Mouse (Mus musculus) thymus, postnatal 36 days (tissue): Measurements from ENCODE around the gene Mdfic.
A peak's percentile ranks its signal among the peaks of the same experiment; 100 is the strongest.

ENCODE experiments used
- DNase-seq, 2 experiments: peaks; one replicate each; pipeline ENCODE4 v3.0.0; 2022; ENCODE audit warnings: mixed read lengths in 2 of 2

Mdfic gene

DNA sequence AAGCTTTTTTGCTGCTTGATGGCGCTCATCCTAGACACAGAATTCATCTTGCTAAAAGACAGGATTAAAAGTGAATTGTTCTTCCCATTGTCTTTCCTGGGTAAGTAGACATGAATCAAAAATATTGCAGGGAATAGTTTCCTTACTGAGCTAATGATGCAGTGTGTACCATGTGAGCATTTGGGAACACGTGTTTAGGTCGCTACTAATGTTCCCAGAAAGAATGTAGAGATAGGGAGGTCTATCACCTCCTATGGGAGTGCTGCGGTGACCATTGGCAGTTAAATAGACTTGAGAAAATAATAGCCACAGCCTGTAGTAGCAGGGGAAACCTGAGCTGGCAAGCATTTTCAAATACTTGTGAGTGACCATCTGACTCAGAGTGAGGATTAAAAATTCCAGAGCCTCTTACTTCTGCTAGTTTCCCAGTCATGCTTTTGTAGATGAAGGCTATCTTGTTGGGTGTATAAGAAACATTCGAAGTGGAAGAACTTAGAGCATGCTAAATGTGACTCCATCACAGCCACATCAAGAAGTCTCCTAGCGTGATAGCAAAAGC, 22.2 kb downstream of the Mdfic start:
- DNase-seq, result no peak

DNA sequence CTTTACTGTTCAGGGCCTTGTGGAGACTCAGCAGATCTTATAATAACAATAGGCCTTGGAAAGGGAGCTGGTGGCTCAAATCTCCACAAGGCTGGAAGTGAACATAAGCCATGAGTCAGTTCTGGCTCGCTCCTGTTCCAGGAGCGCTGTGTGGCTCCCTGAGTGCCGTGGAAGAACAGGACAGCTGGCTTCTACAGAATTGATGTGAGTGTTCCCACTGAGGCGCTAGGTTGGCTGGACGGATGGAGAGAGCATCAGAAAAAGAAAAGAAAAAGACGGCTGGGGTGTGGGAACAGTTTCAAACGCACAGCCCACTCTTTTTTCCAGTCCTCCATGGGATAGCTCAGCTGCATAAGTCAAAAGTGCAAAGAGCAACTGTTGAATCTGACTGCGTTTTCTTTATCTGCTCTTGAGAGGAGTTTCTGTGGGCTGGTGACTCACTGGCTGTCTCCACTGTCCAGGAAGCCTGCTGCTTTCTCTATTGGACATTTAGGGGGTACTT, 22.9 kb downstream of the Mdfic start:
- DNase-seq, result no peak

DNA sequence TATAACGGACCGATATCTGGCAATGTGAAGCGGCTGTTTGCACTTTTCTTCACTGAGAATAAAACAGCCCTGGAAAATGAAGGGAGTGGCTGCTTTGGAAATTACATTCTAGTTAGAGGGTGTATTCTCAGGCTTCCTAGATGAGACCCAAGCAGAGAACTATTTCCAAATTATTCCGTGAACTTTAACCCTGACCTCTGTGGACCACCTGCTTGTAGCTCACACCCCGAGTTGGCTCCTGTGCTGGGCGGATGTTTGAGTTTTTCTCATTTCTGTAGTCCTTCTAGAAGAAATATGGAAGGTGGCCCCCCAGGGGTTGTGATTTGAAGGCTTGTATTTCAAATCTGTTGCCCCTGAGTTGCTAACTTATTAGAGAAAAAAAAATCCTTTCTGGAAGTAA, 23.3 kb downstream of the Mdfic start:
- DNase-seq, result no peak

DNA sequence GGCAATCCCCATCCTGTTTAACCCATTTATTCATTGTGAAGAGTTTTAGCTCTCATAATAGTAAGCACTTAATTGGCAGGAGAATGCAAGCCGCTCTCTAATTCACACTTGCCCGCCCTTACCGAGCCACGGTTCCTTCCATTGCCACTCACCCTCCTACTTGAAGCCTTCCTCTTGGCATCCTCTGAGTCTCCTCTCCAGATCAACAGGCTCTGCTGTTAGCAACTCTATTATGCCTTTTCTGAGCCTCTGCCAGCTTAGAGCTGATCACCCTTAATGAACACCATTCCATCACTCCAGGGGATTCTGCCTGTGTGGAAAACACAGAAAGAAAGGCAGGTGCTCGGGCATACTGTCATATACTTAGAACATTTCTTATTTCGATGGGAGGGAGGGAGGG, 24.9 kb downstream of the Mdfic start:
- no peak for DNase-seq

DNA sequence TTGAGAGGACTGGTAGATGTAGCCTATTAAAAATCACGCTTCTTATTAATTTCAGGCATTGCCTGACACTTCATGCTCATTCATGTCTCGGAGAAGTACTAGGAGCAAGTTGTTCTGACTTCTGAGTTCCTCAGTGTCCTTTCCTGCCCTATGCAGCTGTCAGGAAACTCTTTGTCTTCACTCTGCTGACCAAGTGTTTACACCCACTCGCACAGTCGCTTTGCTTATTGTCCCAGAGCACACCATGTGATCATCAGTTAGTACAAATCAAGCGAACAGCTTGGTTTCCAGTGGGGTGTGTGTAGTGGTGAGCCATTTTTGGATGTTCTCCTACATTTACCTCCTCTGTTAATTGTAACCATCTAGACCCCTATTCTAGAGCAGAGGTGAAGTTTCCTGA, 25.4 kb downstream of the Mdfic start:
- DNase-seq, result no peak

DNA sequence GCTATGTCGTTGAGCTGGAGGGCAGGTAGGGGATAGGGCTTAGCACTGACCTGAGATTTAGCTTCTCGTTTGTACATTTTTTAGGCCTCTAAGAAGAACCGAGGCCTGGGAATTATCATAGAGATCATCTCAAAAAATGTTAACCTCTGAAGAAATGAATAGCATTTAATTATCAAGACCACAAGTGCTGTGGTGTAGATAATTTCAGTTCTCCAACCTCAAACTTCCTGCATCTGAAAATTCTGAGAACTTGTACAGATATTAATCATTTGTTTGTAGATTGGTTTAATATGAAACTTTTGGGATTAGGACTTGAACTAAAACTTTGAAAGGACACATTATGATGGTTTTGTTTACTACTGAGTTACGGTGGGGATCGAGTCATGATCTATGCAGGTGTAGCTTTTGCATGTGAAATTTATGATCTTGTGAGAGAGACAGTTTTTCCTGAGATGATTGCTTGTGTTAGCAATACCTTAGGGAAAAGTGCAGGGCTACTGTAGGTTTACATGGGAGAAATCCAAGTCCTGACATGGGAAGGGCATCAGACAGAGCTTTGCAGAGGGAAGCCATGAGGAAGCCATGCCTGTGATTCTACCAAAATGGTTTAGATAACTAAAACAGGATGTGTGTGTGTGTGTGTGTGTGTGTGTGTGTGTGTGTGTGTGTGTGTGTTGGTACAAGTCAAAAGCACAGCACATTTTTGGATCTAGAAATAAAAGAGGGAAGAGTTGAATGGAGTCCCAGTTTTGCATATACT, 27.1 kb downstream of the Mdfic start:
- DNase-seq, result peak; percentile 9 to 16

DNA sequence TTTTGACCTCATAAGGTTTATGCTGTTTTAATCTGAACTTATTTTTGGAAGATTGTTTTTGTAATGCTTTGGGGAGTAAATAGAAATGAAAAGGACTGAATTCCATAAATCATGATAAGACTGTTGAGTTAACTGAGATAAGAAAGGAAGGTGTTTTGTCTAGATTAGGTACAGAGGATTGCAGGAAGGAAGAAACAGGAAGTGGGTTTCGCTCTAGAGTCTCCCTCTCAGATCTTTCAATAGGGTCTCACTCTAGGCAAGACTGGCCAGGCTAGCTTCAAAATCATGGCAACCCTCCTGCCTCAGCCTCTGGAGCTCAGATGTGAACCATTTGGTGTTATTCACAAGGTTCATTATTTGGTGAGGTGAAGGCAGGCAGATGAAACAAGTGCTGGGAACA, 27.8 kb downstream of the Mdfic start:
- DNase-seq, result peak; percentile 6 to 9

DNA sequence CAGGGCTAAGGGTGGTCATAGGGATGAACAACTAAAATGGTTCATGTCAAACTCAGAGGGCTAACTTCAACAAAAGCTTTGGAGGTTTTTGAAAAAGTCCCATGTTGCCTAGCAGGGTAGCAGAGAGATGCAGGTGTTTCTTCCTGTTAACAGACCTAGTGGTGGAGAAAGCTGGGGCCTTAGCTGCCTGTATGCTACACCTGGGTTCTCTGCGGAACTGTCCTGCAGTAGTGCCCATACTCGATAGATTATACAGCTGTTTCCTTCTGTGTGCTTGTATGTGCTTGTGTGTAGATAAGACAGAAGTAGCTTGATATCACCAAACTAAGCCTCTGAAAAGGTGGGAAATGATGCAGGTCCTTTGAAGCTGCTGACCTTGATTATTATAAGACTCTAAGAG, 28.5 kb downstream of the Mdfic start:
- peak; percentile 10 to 52 for DNase-seq

DNA sequence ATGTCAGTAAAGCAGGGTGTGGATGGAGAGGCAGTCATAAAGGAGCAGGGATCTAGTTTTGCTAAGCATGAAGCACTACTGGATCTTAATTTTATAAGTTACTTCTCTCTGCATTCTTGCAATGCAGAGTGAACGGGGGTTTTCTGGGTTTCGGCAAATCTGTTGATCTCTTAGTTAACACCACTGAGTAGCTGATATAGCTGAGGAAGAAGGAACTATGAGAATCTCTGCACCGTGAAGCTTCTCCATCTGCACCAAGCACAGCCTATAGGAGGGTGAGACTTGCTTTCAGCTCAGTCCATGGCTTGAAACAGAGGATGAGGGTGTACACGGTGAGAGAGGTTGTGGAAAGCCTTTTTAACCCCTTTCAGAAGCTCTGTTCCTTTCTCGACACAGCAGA, 29.6 kb downstream of the Mdfic start:
- no peak for DNase-seq

DNA sequence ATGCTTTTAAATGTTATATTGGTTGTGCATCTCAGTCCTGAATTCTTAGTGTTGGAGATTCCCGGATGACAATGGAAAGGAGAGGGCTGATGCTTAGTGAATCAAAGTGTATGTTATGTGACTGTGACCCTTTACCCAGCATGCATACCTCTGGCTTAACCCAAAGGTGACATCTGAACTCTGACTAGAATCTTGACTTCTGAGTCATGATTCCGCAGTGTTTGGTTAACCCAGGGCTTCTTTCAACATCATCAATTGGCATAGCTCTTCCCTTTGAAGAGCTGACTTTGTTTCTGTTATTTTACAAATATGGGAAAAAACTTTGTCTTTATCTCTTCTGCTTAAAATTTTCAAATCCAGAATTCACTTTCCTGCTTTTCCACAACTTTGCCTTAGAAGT, 30.9 kb downstream of the Mdfic start:
- no peak for DNase-seq

DNA sequence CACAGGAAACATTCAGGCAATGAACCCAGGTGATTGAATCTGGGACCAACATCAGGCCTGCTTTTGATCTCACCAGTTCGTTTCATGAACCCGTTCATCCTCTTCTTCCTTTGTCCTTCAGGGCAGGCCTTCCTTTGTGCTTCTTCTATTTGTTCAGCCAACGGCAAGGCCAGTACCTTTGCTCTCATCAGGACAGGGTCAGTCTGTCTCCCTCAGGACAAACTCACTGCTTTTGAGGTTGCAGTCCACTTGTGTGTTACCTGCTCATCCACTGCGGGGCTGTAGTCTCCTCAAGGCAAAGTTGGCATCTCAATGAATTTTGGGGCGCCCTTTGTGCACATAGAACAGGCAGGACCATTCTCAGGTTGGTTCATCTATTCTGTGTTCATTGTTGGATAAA, 31.7 kb downstream of the Mdfic start:
- no peak for DNase-seq

DNA sequence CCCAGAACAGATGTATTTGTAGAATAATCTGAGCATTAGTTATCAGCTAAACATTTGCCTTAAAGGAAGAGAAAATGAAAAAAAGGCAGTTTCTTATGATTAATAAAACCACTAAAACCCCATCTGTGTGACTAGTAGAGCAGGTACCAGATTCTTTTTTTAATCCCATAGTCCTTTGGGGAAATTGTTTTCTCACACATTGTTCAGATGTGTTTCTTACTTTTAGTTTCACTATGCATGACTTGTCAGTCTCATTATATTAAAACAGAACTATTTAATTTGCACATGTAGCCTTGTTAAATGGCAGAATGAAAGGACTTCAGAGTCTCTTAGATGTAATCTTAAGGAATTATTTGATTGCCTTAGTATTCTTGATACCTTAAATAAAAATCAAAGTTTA, 32.7 kb downstream of the Mdfic start:
- no peak for DNase-seq

DNA sequence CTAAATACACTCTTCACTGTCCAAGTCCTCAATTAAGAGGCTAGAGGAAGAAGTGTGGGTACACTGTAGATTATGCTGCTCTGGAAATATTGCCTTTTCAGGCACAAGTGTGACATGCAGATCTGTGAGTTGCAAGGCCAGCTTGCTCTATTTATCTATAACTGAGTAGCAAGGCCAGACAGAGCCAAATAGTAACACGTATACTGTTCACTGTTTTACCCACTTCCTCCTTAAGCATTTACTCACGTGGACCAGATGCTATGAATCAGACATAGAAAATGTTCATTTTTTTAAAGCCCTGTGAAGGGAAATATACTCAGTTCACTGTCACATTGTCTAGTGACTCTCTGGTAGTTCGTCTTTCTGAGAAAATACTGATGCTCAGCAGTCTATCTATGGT, 37.9 kb downstream of the Mdfic start:
- no peak for DNase-seq

DNA sequence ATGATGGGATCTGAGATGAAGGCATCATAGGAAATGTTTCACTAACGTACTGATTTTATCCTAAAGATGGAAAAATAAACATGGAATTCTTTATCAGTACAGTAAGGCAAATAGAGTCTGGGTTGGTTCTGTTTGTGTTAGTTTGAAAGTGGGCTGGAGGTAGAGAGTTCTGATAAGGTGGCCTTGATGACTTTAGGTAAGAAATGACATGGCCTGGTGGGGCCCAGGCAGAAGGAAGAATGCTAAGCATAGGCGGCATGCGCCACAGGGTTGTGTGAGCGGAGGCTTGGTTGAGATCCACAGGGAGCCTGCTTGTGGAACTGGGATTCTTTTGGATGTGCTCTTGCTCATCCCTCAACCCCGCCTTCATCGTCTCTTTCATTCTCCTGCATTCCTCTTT, 40.3 kb downstream of the Mdfic start:
- DNase-seq, result no peak

DNA sequence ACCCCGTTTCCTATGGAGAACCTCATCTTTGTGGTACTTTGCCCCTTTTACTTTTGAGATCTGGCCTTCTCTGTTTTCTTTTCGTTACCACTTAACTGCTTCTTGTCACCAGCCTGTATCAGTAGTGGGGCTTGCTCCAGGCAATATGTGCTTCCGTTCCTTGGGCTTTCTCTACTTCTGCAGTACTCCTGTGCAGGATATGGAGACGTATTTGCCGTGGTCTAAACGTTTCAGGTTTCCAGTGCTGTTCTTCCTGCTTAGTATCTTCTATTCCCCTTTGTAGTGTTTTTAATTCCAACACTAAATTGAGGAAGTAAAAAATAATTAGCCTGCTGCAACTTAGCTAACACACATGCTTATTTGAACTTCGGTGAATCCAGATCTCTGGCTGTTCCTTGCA, 43.6 kb downstream of the Mdfic start:
- DNase-seq, result no peak

DNA sequence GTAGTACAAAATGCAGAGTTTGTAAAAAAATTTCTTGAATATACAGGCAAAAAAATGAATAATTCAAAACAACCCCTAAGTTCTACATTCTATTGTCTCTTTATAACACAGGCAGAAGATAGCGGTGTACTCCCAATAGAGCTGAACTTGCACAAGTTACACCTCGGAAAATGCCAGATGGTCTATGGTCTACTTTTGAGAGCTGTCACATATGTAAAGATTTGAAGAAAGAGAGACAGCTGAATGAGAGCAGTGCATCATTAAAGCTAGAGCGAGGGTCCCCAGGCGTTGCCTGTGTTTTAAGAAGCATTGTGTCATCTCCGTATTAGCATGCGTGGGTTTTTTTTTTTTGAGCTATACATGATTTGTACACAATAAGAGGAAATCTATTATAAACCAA, 47.0 kb downstream of the Mdfic start:
- DNase-seq, result no peak

DNA sequence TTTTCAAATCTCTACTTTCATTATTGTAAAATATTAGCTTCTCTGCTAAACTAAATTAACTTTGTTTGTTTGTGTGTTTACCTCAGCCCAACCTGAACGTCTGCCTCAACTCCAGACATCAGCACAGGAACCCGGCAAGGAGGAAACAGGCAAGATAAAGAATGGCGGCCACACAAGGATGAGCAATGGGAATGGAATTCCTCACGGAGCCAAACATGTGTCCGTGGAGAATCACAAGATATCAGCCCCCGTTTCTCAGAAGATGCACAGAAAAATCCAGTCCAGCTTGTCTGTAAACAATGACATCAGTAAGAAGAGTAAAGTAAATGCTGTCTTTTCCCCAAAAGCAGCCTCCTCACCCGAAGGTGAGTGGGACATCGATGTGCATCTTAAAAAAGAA, 49.7 kb downstream of the Mdfic start:
- DNase-seq, result no peak

DNA sequence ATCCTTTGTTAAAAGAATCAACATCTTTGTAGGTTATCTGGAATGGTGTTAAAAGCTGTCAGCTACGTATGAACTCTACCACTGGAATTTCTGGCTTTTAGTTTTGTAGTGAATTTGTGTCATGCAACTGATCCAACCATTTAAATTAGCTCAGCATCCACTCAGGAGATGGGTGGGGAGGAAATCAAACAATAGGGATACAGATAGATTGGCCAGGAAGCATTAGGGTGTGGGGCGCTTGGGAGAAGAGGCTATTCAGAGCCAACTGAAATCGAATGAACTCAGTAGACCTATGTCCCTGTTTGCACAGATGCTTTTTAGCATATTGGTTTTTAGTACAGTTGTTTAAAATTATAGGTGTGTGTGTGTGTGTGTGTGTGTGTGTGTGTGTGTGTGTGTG, 56.6 kb downstream of the Mdfic start:
- no peak for DNase-seq

DNA sequence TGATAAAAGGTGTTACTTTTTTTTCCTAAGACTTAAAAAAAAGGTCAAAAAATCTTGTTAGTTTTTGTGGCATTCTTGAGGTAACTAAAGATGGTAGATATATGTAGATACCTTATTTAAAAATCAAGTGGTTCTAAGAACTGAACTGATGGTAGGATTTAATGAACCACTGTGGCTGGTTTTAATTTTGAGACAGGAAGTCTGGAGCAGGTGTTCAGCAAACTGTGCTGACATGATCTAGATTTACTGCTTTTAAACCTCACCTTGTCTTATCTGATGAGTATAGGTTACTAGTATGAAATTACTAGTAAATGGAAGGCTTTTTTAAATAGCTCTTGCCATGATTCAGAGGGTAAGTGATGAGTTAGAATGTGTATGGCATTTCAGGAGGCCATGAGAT, 59.7 kb downstream of the Mdfic start:
- DNase-seq, result no peak

DNA sequence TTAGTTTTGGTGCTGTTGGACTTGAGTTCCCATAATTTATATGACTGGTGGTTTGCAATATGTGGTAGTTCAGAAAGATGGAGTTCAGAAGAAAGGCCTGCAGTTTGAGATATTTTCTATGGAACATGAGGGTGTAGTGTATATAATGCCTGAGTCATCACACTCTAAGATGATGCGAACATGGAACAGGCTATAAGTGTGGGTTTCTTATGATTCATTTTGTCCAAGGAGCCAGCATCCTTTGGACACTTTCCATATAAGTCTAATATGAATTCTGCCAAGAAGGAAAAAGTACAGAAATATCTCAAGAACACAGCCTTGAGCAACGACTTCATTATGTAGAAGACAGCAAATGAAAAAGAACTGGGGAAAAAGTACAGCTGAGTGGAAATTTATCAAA, 60.2 kb downstream of the Mdfic start:
- no peak for DNase-seq

DNA sequence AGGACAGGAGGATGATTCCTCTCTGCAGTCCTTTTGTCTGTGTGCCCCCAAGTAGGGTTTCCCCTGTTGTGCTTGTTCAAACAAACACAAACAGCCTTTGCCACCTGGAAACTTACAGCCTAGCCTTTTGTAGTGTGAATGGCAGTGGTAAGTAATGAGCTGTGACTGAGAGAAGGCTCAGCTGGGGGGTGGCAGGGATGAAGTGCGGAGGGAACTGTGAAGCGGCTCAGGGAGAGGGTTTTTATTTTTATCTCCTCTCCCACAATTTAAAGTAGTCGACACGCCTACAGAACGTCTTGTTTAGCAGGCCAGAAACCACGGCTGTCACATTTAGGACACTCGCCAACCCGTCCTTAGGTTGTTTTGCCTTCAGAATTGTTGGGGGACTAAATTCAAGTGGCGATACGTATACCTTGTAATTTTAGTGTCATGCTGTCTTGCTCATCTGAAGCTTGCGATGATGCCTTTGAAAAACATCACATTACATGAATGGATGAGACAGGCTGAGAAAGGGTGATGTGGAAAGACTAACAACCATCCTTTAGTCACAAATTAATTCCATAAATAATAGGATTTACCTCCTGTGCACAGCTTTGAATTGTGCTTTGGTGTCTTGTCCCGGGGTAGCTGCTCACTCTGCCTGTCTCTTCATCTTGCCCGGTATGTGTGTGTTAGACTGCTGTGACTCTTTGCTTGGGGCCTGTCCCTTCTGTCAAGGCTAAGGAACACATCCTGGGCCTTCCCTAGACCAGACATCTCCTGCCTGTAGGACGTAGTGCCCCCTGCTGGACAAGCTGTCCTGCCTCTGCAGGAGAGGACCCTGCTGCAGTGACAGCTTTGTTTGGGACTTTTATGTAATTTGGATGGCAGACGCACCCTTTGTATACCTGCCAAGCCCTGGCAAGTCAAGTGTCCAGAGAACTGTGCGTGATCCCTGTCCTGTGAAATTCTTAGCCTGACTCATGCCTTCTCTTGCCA, 69.4 kb downstream of the Mdfic start:
- DNase-seq, result peak; percentile 80 to 81

DNA sequence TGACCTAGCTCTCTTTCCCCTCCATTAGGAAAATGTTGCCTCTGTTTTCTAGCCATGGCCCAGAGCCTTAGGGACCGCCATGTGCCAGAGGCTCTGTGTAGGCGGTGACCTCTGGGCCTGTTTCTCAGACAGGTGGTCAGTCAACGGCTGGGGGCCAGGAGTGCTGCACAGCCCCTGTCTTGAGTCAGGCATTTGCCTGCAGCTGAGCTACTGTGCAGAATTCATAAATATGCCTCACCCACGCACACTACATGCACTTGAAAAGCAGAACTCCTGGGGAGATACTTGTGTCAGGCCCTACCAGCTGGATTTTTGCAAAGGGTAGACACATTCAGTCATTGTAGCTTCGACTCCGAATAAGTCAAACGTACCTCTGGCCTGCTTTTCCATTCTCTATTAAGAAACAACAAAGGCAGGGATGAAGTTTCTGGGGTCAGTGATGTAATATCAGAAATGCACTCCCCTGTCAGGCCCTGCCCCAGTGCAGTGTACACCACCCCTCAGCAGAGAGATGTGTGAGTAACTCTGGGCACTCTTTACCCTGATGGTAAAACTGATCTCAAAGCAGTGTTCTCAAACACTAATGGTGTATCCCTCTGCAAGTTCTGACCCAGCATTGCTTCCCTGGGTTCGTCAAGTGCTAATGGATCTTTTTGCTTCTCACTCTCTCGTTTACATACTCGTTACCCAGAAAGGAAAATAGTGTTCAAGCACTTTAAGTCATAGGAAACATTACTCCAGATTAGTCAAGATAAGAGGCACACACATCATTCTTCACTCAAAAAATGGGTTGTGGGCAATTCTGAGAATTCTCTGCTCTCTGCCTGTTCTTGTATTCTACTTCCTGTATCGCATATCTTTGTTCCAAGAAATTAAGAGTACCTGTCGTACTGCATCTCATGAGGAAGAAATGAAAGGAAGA, 72.5 kb downstream of the Mdfic start:
- DNase-seq, result peak in 1 of 2 experiments; percentile 19
